Mouse (Mus musculus) midbrain, embryonic 13.5 days (tissue): ENCODE data around the gene Slc38a10. TPM values are rescaled to one million over a fixed set of nuclear protein-coding genes. Genes with fewer than 3 reads are reported as not detected.

Experiments
- ATAC-seq: fragments of 200-750 bp; cut with Nextera tagmentation; 2 replicates; pipeline ENCODE4 v1.8.0; 2017; ENCODE audit warnings: mild to moderate bottlenecking, moderate TSS enrichment, moderate library complexity
- H3K27ac ChIP-seq: fragments of 300-500 bp; sonication (generic); 2 replicates; pipeline ENCODE4 v1.5.1; 2015; ENCODE audit warnings: inconsistent platforms, mild to moderate bottlenecking, moderate library complexity
- H3K27me3 ChIP-seq: fragments of 300-500 bp; sonication (generic); 2 replicates; pipeline ENCODE4 v1.6.1; 2015; ENCODE audit warnings: mild to moderate bottlenecking, inconsistent platforms
- H3K36me3 ChIP-seq: fragments of 300-500 bp; sonication (generic); 2 replicates; pipeline ENCODE4 v1.6.1; 2015; ENCODE audit warnings: mild to moderate bottlenecking, inconsistent platforms
- H3K4me1 ChIP-seq: fragments of 300-500 bp; sonication (generic); replicated peaks from 2 replicates; pipeline ENCODE4 v1.6.1; 2015; ENCODE audit warnings: inconsistent platforms
- H3K4me2 ChIP-seq: fragments of 300-500 bp; sonication (generic); replicated peaks from 2 replicates; pipeline ENCODE4 v1.6.1; 2015; ENCODE audit warnings: moderate library complexity, mild to moderate bottlenecking, inconsistent platforms
- H3K4me3 ChIP-seq: fragments of 300-500 bp; sonication (generic); replicated peaks from 2 replicates; pipeline ENCODE4 v1.5.1; 2015; ENCODE audit warnings: mild to moderate bottlenecking, inconsistent platforms
- H3K9ac ChIP-seq: fragments of 300-500 bp; sonication (generic); replicated peaks from 2 replicates; pipeline ENCODE4 v1.6.1; 2015; ENCODE audit warnings: mild to moderate bottlenecking, inconsistent platforms
- H3K9me3 ChIP-seq: fragments of 300-500 bp; sonication (generic); 2 replicates; pipeline ENCODE4 v1.6.1; 2016; ENCODE audit warnings: mild to moderate bottlenecking, inconsistent platforms
- WGBS: fragments of 180-500 bp; shearing (Covaris S2); methylation state at CpG from one replicate; pipeline ENCODE4 v1.1.7; 2015; 5-methylcytosine and 5-hydroxymethylcytosine counted together
- polyA plus RNA-seq: library from polyadenylated mRNA; unstranded; fragments of >200 nt; fragmentation: Nextera tagmentation; extraction: Ambion mirVana; gene quantifications from 2 replicates; pipeline ENCODE4 v1.2.1, GENCODE M21; 2015

The Slc38a10 gene
- polyA plus RNA-seq, 1 experiment from 2014 or later, result 109 TPM

DNA sequence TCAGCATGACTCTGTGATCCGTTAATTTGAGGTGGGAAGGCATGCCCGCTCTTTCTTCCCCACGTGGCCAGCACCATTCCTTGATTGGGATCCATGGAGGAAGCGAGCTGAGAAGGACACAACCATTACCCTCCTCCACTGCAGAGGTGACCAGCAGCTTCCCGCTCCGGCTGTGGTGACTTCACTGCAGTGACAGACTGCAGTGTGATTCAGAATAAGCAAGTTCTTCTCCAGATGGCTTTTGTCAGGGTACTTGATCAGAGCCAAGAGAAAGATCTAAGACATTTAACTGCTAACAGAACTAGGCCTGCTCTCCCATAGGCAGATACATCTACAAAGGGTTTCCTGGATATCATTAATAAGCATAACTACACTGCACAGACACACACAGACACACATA, 70.9 kb downstream of the Slc38a10 start:
- H3K9me3 ChIP-seq, result no peaks in the 10 kb centered on the region
- H3K4me2 ChIP-seq, result no peak overlapping the region
- no peak overlapping the region for H3K27ac ChIP-seq
- no peak overlapping the region for H3K9ac ChIP-seq
- H3K4me1 ChIP-seq, result peaks cover 5% of the 10 kb centered on the region
- WGBS, result 95% methylated on average over 6 of the region's 6 CpGs
- H3K36me3 ChIP-seq, result peaks cover 86% of the 10 kb centered on the region
- no peak overlapping the region for H3K4me3 ChIP-seq
- no peak for ATAC-seq
- H3K27me3 ChIP-seq, result no peaks in the 10 kb centered on the region

DNA sequence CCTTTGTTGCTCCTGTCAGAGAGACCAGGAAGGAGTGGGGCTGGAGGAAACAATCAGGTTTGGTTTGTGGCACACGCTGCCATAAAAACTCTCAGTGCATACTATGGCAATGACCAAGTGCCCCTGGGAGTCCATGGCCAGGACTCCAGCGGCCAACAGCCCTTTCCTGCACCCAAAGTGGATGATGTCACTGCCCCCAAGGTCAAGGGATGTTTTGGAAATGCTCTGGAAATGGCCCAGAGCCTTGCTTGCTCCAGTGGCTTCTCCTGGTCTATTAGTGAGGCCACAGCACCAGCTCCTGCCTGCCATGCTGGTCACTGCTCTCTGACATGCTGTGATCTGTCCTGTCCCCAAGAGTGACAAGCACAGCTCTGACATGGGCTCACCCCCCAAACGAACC, 75.0 kb downstream of the Slc38a10 start:
- Histone ChIP-seq H3K4me3 (no peak overlapping the region), H3K4me2 (no peak overlapping the region), H3K4me1 (no peaks in the 10 kb centered on the region), H3K27me3 (no peaks in the 10 kb centered on the region), H3K9ac (no peak overlapping the region), H3K9me3 (no peaks in the 10 kb centered on the region), H3K27ac (no peak overlapping the region), H3K36me3 (peaks cover 98% of the 10 kb centered on the region)
- no peak for ATAC-seq
- 91% methylated on average over 3 of the region's 3 CpGs for WGBS

DNA sequence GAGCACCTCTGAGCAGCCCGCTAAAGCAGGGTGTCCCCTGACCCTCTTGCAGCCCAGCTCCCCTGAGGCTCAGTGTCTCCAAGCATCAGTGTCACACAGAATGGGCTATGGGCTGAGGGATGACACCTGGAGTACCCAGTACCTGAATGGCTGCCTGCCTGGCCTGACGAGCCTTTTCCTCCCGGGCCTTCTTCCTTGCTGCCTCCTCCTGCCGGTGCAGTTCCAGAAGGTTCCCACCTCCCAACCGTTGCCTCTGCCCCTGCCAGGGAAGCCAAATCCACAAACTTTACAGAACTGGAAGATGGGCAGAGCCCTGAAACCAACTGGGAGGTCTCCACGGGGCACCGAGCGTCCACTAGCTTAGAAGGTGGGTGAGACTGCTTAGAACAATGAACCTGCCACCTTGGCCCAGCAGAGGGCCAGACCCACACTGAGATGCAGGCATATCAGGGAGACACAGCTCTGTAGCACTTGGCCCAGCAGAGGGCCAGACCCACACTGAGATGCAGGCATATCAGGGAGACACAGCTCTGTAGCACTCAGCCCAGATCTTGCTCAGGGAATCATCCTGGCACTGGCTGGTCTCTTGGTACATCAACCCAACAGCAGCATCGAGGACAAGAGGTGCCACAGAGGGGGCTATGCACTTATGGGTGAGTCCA, 78.0 kb downstream of the Slc38a10 start:
- Histone ChIP-seq H3K4me3 (no peak overlapping the region), H3K9ac (no peak overlapping the region; the same call in 1 of the 2 replicates), H3K36me3 (peaks cover 100% of the 10 kb centered on the region), H3K9me3 (no peaks in the 10 kb centered on the region), H3K27me3 (no peaks in the 10 kb centered on the region), H3K4me2 (no peak overlapping the region), H3K27ac (no peak overlapping the region), H3K4me1 (no peaks in the 10 kb centered on the region)
- 0 out of 2 replicates have a peak, but pooled peaks have one; percentile 41 for ATAC-seq
- 89% methylated on average over 9 of the region's 9 CpGs for WGBS

DNA sequence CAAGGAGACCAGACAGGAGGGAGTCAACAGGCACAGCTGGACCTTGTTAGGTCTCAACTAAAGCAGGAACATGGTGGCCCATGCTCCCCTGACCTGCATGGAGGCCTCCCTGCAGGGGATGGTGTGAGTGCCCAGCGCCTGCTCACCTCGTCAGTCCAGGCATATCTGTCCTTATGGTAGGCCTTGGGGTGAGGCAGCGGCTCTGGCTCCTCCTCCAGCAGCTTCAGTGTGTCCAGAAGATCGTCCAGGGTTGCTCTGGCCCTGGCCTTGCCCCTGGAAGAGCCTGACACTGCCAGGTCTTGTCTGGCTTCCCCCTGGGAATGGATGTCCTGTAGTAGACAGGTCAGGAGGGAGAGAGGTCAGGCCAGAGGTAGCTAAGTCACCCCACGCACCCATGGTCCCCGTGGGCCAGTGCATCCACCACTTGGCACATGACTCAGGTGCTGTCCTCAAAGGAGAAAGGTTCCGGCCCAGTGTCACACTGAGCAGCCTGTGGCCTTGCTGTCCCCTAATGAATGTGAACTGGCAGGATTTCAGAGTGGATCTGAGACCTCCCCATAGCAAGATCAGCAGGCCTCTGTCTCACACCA, 79.3 kb downstream of the Slc38a10 start:
- ATAC-seq, result no peak
- H3K27ac ChIP-seq, result no peak overlapping the region

DNA sequence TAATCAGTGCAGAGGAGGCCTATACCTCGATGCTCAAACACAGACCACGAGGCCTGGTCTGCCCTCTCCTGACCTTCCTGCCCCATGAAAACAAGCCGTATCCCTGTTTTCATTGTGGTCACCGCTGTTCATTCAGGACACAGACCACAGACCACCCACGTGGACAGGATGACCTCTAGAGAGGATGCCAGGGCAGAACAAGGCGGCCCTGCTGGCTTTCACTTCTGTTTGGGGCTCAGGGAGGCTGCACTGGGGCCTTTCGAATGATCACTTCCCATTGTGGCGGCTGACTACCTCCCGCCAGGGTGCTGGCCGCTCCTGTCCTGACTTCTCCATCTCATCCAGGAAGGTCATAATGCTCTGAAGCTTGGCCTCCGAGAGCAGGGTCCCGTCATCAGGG, 80.1 kb downstream of the Slc38a10 start:
- H3K4me3 ChIP-seq, result no peak overlapping the region
- peaks cover 100% of the 10 kb centered on the region for H3K36me3 ChIP-seq
- no peak overlapping the region for H3K4me2 ChIP-seq
- WGBS, result 29% methylated on average over 12 of the region's 12 CpGs
- ATAC-seq, result no peak
- no peak overlapping the region for H3K27ac ChIP-seq
- H3K9ac ChIP-seq, result peak overlapping the region; percentile 37; the same call in 1 of the 2 replicates
- H3K9me3 ChIP-seq, result no peaks in the 10 kb centered on the region
- H3K27me3 ChIP-seq, result no peaks in the 10 kb centered on the region
- no peaks in the 10 kb centered on the region for H3K4me1 ChIP-seq

More for the DNA sequence above, 79.3 kb downstream of the Slc38a10 start:
- Histone ChIP-seq H3K9ac (0 out of 2 replicates have a peak overlapping the region, but pooled peaks have one; percentile 6), H3K36me3 (peaks cover 100% of the 10 kb centered on the region), H3K4me1 (no peaks in the 10 kb centered on the region), H3K4me3 (no peak overlapping the region), H3K4me2 (no peak overlapping the region), H3K27me3 (no peaks in the 10 kb centered on the region), H3K9me3 (no peaks in the 10 kb centered on the region)
- WGBS, result 88% methylated on average over 7 of the region's 7 CpGs

GRCm38 (mm10) chr11:120070286-120070930, 80.7 kb downstream of the Slc38a10 start:
- H3K9me3 ChIP-seq, result no peaks in the 10 kb centered on the region
- no peak overlapping the region for H3K4me3 ChIP-seq
- H3K27me3 ChIP-seq, result no peaks in the 10 kb centered on the region
- ATAC-seq, result no peak
- peaks cover 100% of the 10 kb centered on the region for H3K36me3 ChIP-seq
- H3K4me1 ChIP-seq, result no peaks in the 10 kb centered on the region
- 90% methylated on average over 27 of the region's 27 CpGs for WGBS
- no peak overlapping the region for H3K4me2 ChIP-seq
- 0 out of 2 replicates have a peak overlapping the region, but pooled peaks have one; percentile 37 for H3K9ac ChIP-seq
- no peak overlapping the region for H3K27ac ChIP-seq

GRCm38 (mm10) chr11:120069261-120069660, 81.9 kb downstream of the Slc38a10 start:
- WGBS, result 59% methylated on average over 11 of the region's 11 CpGs
- no peaks in the 10 kb centered on the region for H3K27me3 ChIP-seq

GRCm38 (mm10) chr11:120067834-120068233, 83.3 kb downstream of the Slc38a10 start:
- Histone ChIP-seq H3K4me3 (no peak overlapping the region), H3K9ac (no peak overlapping the region), H3K36me3 (peaks cover 100% of the 10 kb centered on the region), H3K9me3 (no peaks in the 10 kb centered on the region), H3K27ac (no peak overlapping the region), H3K4me2 (no peak overlapping the region), H3K27me3 (no peaks in the 10 kb centered on the region), H3K4me1 (no peaks in the 10 kb centered on the region)
- peak; percentile 27; the same call in 1 of the 2 replicates for ATAC-seq
- 57% methylated on average over 17 of the region's 17 CpGs for WGBS

More at GRCm38 (mm10) chr11:120069261-120069660, 81.9 kb downstream of the Slc38a10 start:
- H3K4me3 ChIP-seq, result no peak overlapping the region
- H3K36me3 ChIP-seq, result peaks cover 100% of the 10 kb centered on the region
- no peak overlapping the region for H3K27ac ChIP-seq
- no peak overlapping the region for H3K4me2 ChIP-seq
- ATAC-seq, result no peak
- no peaks in the 10 kb centered on the region for H3K9me3 ChIP-seq
- no peak overlapping the region for H3K9ac ChIP-seq
- H3K4me1 ChIP-seq, result no peaks in the 10 kb centered on the region

- Histone ChIP-seq H3K27me3 (no peaks in the 10 kb centered on the region), H3K4me3 (no peak overlapping the region), H3K4me2 (no peak overlapping the region), H3K27ac (no peak overlapping the region), H3K36me3 (peaks cover 75% of the 10 kb centered on the region), H3K9ac (no peak overlapping the region), H3K9me3 (no peaks in the 10 kb centered on the region), H3K4me1 (no peaks in the 10 kb centered on the region)
- peak; percentile 24; the same call in 1 of the 2 replicates for ATAC-seq
- WGBS, result 33% methylated on average over 10 of the region's 10 CpGs
These were observed 85.9 kb downstream of the Slc38a10 start for GRCm38 (mm10) chr11:120065291-120065690.

GRCm38 (mm10) chr11:120064668-120065040, 86.5 kb downstream of the Slc38a10 start:
- no peak overlapping the region for H3K4me3 ChIP-seq
- H3K27me3 ChIP-seq, result no peaks in the 10 kb centered on the region
- H3K9ac ChIP-seq, result no peak overlapping the region
- peaks cover 69% of the 10 kb centered on the region for H3K36me3 ChIP-seq
- no peak for ATAC-seq
- H3K9me3 ChIP-seq, result no peaks in the 10 kb centered on the region
- no peak overlapping the region for H3K27ac ChIP-seq
- H3K4me2 ChIP-seq, result no peak overlapping the region
- no peaks in the 10 kb centered on the region for H3K4me1 ChIP-seq
- WGBS, result 88% methylated on average over 11 of the region's 11 CpGs

DNA sequence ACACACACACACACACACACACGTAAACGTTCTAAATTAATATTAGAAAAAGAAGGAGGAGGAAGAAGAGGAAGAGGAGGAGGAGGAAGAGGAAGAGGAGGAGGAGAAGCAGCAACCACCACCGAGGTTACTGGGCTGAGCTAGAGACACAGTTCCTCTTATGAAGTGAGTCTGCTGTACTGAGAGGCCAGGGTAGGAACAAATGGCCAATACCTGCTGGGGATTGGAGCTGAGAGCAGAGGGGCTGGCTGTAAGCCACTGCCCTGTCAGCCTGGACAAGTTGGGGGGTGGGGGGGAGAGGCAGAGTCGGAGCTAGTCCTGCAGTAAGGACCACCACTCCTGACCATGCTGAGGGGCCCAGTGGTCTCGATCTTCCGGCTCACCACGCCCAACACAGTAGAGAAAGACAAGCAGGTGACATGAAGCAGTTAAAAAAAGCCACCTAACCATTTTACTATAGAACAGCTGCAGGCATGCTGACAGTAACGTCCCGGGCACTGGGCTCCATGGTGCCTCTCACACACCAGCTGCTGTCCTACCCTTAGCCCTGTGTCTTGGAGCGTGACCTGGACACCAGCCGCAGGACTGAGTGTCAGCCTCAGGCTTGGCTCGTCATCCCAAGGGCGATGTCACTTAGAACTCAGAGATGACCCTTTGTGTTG, 87.0 kb downstream of the Slc38a10 start:
- no peak overlapping the region for H3K9ac ChIP-seq
- H3K9me3 ChIP-seq, result no peaks in the 10 kb centered on the region
- peaks cover 64% of the 10 kb centered on the region for H3K36me3 ChIP-seq
- H3K27me3 ChIP-seq, result no peaks in the 10 kb centered on the region
- H3K27ac ChIP-seq, result no peak overlapping the region
- H3K4me2 ChIP-seq, result no peak overlapping the region
- no peaks in the 10 kb centered on the region for H3K4me1 ChIP-seq
- no peak for ATAC-seq
- no peak overlapping the region for H3K4me3 ChIP-seq
- 91% methylated on average over 13 of the region's 13 CpGs for WGBS

DNA sequence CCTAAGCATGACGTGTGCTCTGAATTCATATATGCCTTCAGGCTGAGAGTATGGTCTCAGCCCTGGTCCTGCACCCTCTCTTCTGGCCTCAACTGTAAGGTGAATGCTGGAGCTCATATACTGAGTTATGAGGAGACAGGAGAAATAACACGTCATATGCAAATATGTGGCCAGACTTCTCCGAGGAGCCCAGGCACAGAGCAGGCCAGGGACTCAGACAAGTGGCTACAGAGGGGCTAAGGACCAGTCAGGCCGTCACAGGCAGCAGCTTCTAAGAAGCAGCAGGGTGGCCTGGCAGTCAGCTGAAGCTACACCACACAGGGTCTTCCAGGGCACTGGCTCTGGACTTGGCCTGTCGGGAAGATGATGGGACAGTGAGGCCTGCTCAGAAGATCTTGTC, 87.8 kb downstream of the Slc38a10 start:
- no peaks in the 10 kb centered on the region for H3K9me3 ChIP-seq
- H3K4me2 ChIP-seq, result no peak overlapping the region
- H3K36me3 ChIP-seq, result peaks cover 56% of the 10 kb centered on the region
- no peak for ATAC-seq
- no peaks in the 10 kb centered on the region for H3K4me1 ChIP-seq
- no peak overlapping the region for H3K4me3 ChIP-seq
- WGBS, result 88% methylated on average over 5 of the region's 5 CpGs
- H3K27ac ChIP-seq, result no peak overlapping the region
- no peaks in the 10 kb centered on the region for H3K27me3 ChIP-seq
- no peak overlapping the region for H3K9ac ChIP-seq
